Mouse (Mus musculus) midbrain, embryonic 11.5 days (tissue): Measurements from ENCODE around the gene Sh3rf3. TPM values are rescaled to one million over a fixed set of nuclear protein-coding genes. Genes with fewer than 3 reads are reported as not detected.

Experiments used
- ATAC-seq: fragments of 200-750 bp; cut with Nextera tagmentation; 2 replicates; pipeline ENCODE4 v1.8.0; 2017; ENCODE audit warnings: moderate TSS enrichment, moderate library complexity; ENCODE audit not compliant: low FRiP score
- DNase-seq: peaks from one replicate; pipeline ENCODE4 v3.0.0; 2015; ENCODE audit warnings: low spot score; ENCODE audit errors: missing footprints
- H3K27ac ChIP-seq: fragments of 300-500 bp; sonication (generic); 2 replicates; pipeline ENCODE4 v1.5.1; 2014; ENCODE audit warnings: low read depth, low read length
- H3K27me3 ChIP-seq: fragments of 300-500 bp; sonication (generic); 2 replicates; pipeline ENCODE4 v1.6.1; 2014; ENCODE audit warnings: mild to moderate bottlenecking, low read length, moderate library complexity, mixed read lengths; ENCODE audit not compliant: control insufficient read depth, insufficient read depth
- H3K36me3 ChIP-seq: fragments of 300-500 bp; sonication (generic); 2 replicates; pipeline ENCODE4 v1.6.1; 2014; ENCODE audit warnings: mild to moderate bottlenecking, low read length, moderate library complexity, mixed read lengths; ENCODE audit not compliant: control insufficient read depth, insufficient read depth
- H3K4me1 ChIP-seq: fragments of 300-500 bp; sonication (generic); 2 replicates; pipeline ENCODE4 v1.6.1; 2014; ENCODE audit warnings: low read length; ENCODE audit not compliant: control insufficient read depth, insufficient read depth
- H3K4me2 ChIP-seq: fragments of 300-500 bp; sonication (generic); 2 replicates; pipeline ENCODE4 v1.6.1; 2014; ENCODE audit warnings: mild to moderate bottlenecking, moderate library complexity
- H3K4me3 ChIP-seq: fragments of 300-500 bp; sonication (generic); 2 replicates; pipeline ENCODE4 v1.5.1; 2014; ENCODE audit warnings: low read depth, low read length
- H3K9ac ChIP-seq: fragments of 300-500 bp; sonication (generic); 2 replicates; pipeline ENCODE4 v1.6.1; 2014; ENCODE audit warnings: low read length
- H3K9me3 ChIP-seq: fragments of 300-500 bp; sonication (generic); 2 replicates; pipeline ENCODE4 v1.6.1; 2016; ENCODE audit warnings: low read length; ENCODE audit not compliant: control insufficient read depth
- WGBS: fragments of 180-500 bp; shearing (Covaris S2); extraction: QIAGEN DNeasy Blood & Tissue Kit; methylation state at CpG from one replicate; pipeline ENCODE4 v1.1.7; 2014; 5-methylcytosine and 5-hydroxymethylcytosine counted together
- polyA plus RNA-seq: library from polyadenylated mRNA; unstranded; fragments of >200 nt; fragmentation: Nextera tagmentation; extraction: Ambion mirVana; gene quantifications from 2 replicates; pipeline ENCODE4 v1.2.1, GENCODE M21; 2014

The Sh3rf3 gene
- polyA plus RNA-seq, 1 experiment from 2014 or later = 0.51 TPM

DNA sequence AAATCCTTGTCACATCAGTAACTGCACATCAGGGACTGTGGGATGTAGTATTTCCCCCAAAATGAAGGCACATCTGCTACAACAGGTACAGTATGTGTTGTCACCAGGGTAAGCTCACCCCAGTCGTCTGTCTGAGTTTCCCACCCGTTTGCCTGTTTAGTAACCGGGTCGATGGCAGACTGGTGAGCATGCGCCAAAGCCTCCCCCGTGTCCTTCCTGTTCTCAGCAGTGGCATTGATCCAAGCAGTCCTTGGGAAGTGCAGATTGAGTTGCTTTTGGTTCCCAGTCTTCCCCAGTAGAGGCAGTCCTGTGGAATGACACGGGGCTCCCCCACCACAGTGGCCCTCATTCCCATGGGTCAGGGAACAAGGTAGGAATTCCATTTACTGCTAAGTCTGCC lies 297.2 kb downstream of the Sh3rf3 start:
- WGBS = 92% methylated on average over 7 of the region's 7 CpGs
- DNase-seq = no peak
- Histone ChIP-seq H3K27ac (no peak overlapping the region), H3K4me3 (no peak overlapping the region), H3K4me1 (no peaks in the 10 kb centered on the region), H3K36me3 (no peaks in the 10 kb centered on the region), H3K9ac (no peak overlapping the region), H3K9me3 (no peaks in the 10 kb centered on the region), H3K4me2 (no peak overlapping the region), H3K27me3 (no peaks in the 10 kb centered on the region)
- ATAC-seq = no peak

- H3K9me3 ChIP-seq = no peaks in the 10 kb centered on the region
- no peak for ATAC-seq
- H3K4me3 ChIP-seq = no peak overlapping the region
- H3K27me3 ChIP-seq = no peaks in the 10 kb centered on the region
- H3K36me3 ChIP-seq = no peaks in the 10 kb centered on the region
- H3K4me1 ChIP-seq = no peaks in the 10 kb centered on the region
- 94% methylated on average over 8 of the region's 8 CpGs for WGBS
- DNase-seq = no peak
- no peak overlapping the region for H3K9ac ChIP-seq
- no peak overlapping the region for H3K4me2 ChIP-seq
- no peak overlapping the region for H3K27ac ChIP-seq
Observed at GRCm38 (mm10) chr10:59112755-59113154, 299.6 kb downstream of the Sh3rf3 start.

- H3K36me3 ChIP-seq = no peaks in the 10 kb centered on the region
- 86% methylated on average over 9 of the region's 9 CpGs for WGBS
- no peaks in the 10 kb centered on the region for H3K9me3 ChIP-seq
- no peaks in the 10 kb centered on the region for H3K4me1 ChIP-seq
- ATAC-seq (no peak), DNase-seq (no peak)
- no peak overlapping the region for H3K27ac ChIP-seq
- H3K9ac ChIP-seq = no peak overlapping the region
- no peak overlapping the region for H3K4me3 ChIP-seq
- H3K4me2 ChIP-seq = no peak overlapping the region
- no peaks in the 10 kb centered on the region for H3K27me3 ChIP-seq
Observed at GRCm38 (mm10) chr10:59113386-59113785, 300.2 kb downstream of the Sh3rf3 start.

GRCm38 (mm10) chr10:59114535-59115291 lies 301.6 kb downstream of the Sh3rf3 start:
- no peak overlapping the region for H3K27ac ChIP-seq
- DNase-seq (no peak), ATAC-seq (no peak)
- H3K9me3 ChIP-seq = no peaks in the 10 kb centered on the region
- H3K9ac ChIP-seq = no peak overlapping the region
- no peak overlapping the region for H3K4me3 ChIP-seq
- WGBS = 71% methylated on average over 15 of the region's 15 CpGs
- H3K27me3 ChIP-seq = no peaks in the 10 kb centered on the region
- H3K4me1 ChIP-seq = no peaks in the 10 kb centered on the region
- H3K4me2 ChIP-seq = no peak overlapping the region
- H3K36me3 ChIP-seq = no peaks in the 10 kb centered on the region

- WGBS = 87% methylated on average over 2 of the region's 2 CpGs
Observed at GRCm38 (mm10) chr10:59115691-59116090, 302.5 kb downstream of the Sh3rf3 start.

GRCm38 (mm10) chr10:59116331-59116730 lies 303.2 kb downstream of the Sh3rf3 start:
- no peak overlapping the region for H3K4me3 ChIP-seq
- H3K36me3 ChIP-seq = no peaks in the 10 kb centered on the region
- no peaks in the 10 kb centered on the region for H3K4me1 ChIP-seq
- H3K4me2 ChIP-seq = no peak overlapping the region
- WGBS = 86% methylated on average over 9 of the region's 9 CpGs
- no peaks in the 10 kb centered on the region for H3K9me3 ChIP-seq
- H3K27me3 ChIP-seq = no peaks in the 10 kb centered on the region
- no peak overlapping the region for H3K27ac ChIP-seq
- no peak overlapping the region for H3K9ac ChIP-seq
- ATAC-seq (no peak), DNase-seq (no peak)

More at GRCm38 (mm10) chr10:59115691-59116090, 302.5 kb downstream of the Sh3rf3 start:
- Histone ChIP-seq H3K4me3 (no peak overlapping the region), H3K9me3 (no peaks in the 10 kb centered on the region), H3K36me3 (no peaks in the 10 kb centered on the region), H3K27me3 (no peaks in the 10 kb centered on the region), H3K9ac (no peak overlapping the region), H3K4me1 (no peaks in the 10 kb centered on the region), H3K4me2 (no peak overlapping the region), H3K27ac (no peak overlapping the region)
- DNase-seq (no peak), ATAC-seq (no peak)

- WGBS = 83% methylated on average over 5 of the region's 5 CpGs
- Histone ChIP-seq H3K4me3 (no peak overlapping the region), H3K4me1 (no peaks in the 10 kb centered on the region), H3K9me3 (no peaks in the 10 kb centered on the region), H3K27me3 (no peaks in the 10 kb centered on the region), H3K4me2 (no peak overlapping the region), H3K36me3 (no peaks in the 10 kb centered on the region), H3K9ac (no peak overlapping the region), H3K27ac (no peak overlapping the region)
- DNase-seq = no peak
- ATAC-seq = no peak
Observed at GRCm38 (mm10) chr10:59117555-59117954, 304.4 kb downstream of the Sh3rf3 start.

GRCm38 (mm10) chr10:59119001-59119400 lies 305.8 kb downstream of the Sh3rf3 start:
- WGBS = 92% methylated on average over 1 of the region's 1 CpGs
- Histone ChIP-seq H3K9me3 (no peaks in the 10 kb centered on the region), H3K4me1 (no peaks in the 10 kb centered on the region), H3K36me3 (no peaks in the 10 kb centered on the region), H3K4me3 (no peak overlapping the region), H3K4me2 (no peak overlapping the region), H3K9ac (no peak overlapping the region), H3K27ac (no peak overlapping the region), H3K27me3 (no peaks in the 10 kb centered on the region)
- DNase-seq (no peak), ATAC-seq (no peak)

GRCm38 (mm10) chr10:59119811-59120210 lies 306.7 kb downstream of the Sh3rf3 start:
- Histone ChIP-seq H3K4me3 (no peak overlapping the region), H3K36me3 (no peaks in the 10 kb centered on the region), H3K27ac (no peak overlapping the region), H3K4me1 (no peaks in the 10 kb centered on the region), H3K9ac (no peak overlapping the region), H3K27me3 (no peaks in the 10 kb centered on the region), H3K9me3 (no peaks in the 10 kb centered on the region), H3K4me2 (no peak overlapping the region)
- WGBS = 91% methylated on average over 2 of the region's 2 CpGs
- ATAC-seq (no peak), DNase-seq (no peak)
